Mouse (Mus musculus): ENCODE measurements at regions not wholly inside any gene's neighbourhood (a gene's known extent, or its start where the extent isn't known, plus 50 kb on each side); places are given as distances from the start of the nearest gene placed in this dataset.

DNA sequence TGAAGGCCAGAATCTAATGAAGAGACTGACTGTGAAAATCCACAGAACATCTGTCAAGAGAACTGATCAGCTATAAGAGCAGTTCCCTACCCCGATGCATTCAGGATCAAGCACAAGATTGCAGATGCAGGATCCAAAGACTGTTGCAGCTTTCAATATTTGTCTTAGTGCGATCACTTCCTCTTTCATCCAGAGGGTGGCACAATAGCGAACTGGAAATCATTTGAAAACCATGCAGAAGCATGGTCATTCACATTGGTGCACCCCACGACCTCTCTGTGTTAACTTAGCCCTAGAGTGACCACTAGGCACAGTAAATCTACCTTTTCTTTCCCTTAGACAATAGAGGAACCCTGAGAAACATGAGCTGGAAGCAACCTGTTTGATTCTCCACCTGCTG, 55.8 kb upstream of the Pak3 start:
- Histone ChIP-seq H3K9ac (ENCODE audit: low read length) (no peak overlapping the region), H3K27ac (replicated peaks; ENCODE audit: low read depth, low read length) (no peak overlapping the region), H3K36me3 (ENCODE audit: control insufficient read depth, insufficient read depth, low read length) (no peaks in the 10 kb centered on the region), H3K27me3 (ENCODE audit: control insufficient read depth, insufficient read depth, low read length) (no peaks in the 10 kb centered on the region), H3K4me2 (ENCODE audit: low read depth, severe bottlenecking) (no peak overlapping the region), H3K4me3 (ENCODE audit: low read depth, low read length) (no peak overlapping the region), H3K9me3 (ENCODE audit: control insufficient read depth, low read length) (no peaks in the 10 kb centered on the region), H3K4me1 (ENCODE audit: control insufficient read depth, insufficient read depth, low read length) (no peaks in the 10 kb centered on the region)
- no peak for DNase-seq (ENCODE audit: low spot score)
- 48% methylated on average over 4 of the region's 4 CpGs for WGBS
- no peak for ATAC-seq (ENCODE audit: insufficient number of reproducible peaks, low FRiP score, low TSS enrichment, low read depth)

DNA sequence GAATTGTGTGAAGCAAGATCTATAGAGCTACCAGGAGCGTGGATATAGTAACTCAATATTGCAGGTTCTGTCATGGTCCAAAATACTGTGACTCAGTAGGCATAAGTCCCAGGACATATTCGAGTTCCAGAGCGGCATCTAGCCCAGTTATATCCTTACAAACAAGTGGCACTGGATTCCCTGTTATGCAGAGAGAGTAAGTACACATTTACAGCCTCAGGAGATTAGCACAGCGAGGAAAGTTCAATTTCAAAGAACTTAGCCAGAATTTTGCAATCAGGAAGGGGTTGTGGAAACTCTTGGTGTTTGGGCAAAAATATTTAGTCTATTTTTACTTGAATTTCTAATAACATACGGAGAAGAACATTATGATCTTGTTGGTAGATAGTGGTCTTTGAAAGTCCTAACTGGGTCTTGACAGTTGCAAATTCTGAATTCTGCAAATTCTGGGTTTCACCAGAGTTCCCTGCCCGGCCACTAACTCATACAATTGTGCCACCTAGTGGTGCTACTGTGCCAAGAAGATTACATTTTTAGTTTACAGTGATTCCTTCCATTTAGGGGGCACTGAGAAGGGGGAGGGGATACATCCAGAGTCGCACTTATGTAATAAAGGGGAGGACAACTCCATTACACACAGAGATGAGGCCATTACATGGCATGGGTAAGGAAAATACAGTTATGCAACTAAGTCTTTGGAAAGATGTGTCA, 54.7 kb upstream of the Chrdl1 start:
- H3K36me3 ChIP-seq (ENCODE audit: control insufficient read depth, insufficient read depth, low read length), result no peaks in the 10 kb centered on the region
- H3K27me3 ChIP-seq (ENCODE audit: control insufficient read depth, insufficient read depth, low read length), result no peaks in the 10 kb centered on the region
- H3K4me2 ChIP-seq (ENCODE audit: low read depth, severe bottlenecking), result no peak overlapping the region
- no peak for ATAC-seq (ENCODE audit: insufficient number of reproducible peaks, low FRiP score, low TSS enrichment, low read depth)
- DNase-seq (ENCODE audit: low spot score), result no peak
- no peak overlapping the region for H3K4me3 ChIP-seq (ENCODE audit: low read depth, low read length)
- 56% methylated on average over 7 of the region's 7 CpGs for WGBS
- H3K27ac ChIP-seq (replicated peaks; ENCODE audit: low read depth, low read length), result no peak overlapping the region
- no peaks in the 10 kb centered on the region for H3K9me3 ChIP-seq (ENCODE audit: control insufficient read depth, low read length)
- no peaks in the 10 kb centered on the region for H3K4me1 ChIP-seq (ENCODE audit: control insufficient read depth, insufficient read depth, low read length)
- no peak overlapping the region for H3K9ac ChIP-seq (ENCODE audit: low read length)

DNA sequence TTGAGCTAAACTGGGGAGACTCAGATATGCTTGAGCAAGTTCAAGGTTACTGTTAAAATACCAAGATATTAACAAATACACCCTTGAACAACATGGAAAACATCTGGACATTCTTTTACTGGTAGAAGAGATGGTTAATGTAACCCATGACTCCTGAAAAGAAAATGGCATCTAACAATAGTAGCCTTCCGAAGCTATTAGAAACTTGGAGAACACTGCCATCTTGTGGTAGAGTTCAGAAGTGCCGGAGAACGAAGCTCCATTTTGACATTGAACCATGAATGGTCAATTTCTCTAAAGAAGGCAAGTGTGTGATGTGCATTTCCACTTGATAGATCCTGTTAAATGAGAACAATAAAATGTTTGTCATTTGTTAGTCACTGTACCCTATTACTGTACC, 50.5 kb upstream of the Chrdl1 start:
- 15% methylated on average over 3 of the region's 3 CpGs for WGBS
- ATAC-seq (ENCODE audit: insufficient number of reproducible peaks, low FRiP score, low TSS enrichment, low read depth) (no peak), DNase-seq (ENCODE audit: low spot score) (peak; percentile 68)
- H3K27ac ChIP-seq (replicated peaks; ENCODE audit: low read depth, low read length), result no peak overlapping the region
- 0 out of 2 replicates have a peak, but pooled peaks cover 2% of the 10 kb centered on the region for H3K27me3 ChIP-seq (ENCODE audit: control insufficient read depth, insufficient read depth, low read length)
- H3K4me2 ChIP-seq (ENCODE audit: low read depth, severe bottlenecking), result no peak overlapping the region
- no peaks in the 10 kb centered on the region for H3K9me3 ChIP-seq (ENCODE audit: control insufficient read depth, low read length)
- no peaks in the 10 kb centered on the region for H3K36me3 ChIP-seq (ENCODE audit: control insufficient read depth, insufficient read depth, low read length)
- no peak overlapping the region for H3K9ac ChIP-seq (ENCODE audit: low read length)
- H3K4me3 ChIP-seq (ENCODE audit: low read depth, low read length), result no peak overlapping the region
- no peaks in the 10 kb centered on the region for H3K4me1 ChIP-seq (ENCODE audit: control insufficient read depth, insufficient read depth, low read length)
